Mouse (Mus musculus) kidney, embryonic 15.5 days (tissue): ENCODE measurements around the gene Rhov. TPM values are rescaled to one million over a fixed set of nuclear protein-coding genes. Genes with fewer than 3 reads are reported as not detected.
A peak's percentile ranks its signal among the peaks of the same experiment; 100 is the strongest.

Experiments used
- ATAC-seq: fragments of 200-750 bp; cut with Nextera tagmentation; replicated peaks from 2 replicates; pipeline ENCODE4 v1.8.0; 2017; ENCODE audit warnings: moderate TSS enrichment; ENCODE audit not compliant: low FRiP score
- H3K27ac ChIP-seq: fragments of 300-500 bp; sonication (generic); 2 replicates; pipeline ENCODE4 v1.5.1; 2015; ENCODE audit warnings: mild to moderate bottlenecking, inconsistent platforms
- H3K27me3 ChIP-seq: fragments of 300-500 bp; sonication (generic); 2 replicates; pipeline ENCODE4 v1.6.1; 2015; ENCODE audit warnings: inconsistent platforms
- H3K36me3 ChIP-seq: fragments of 300-500 bp; sonication (generic); 2 replicates; pipeline ENCODE4 v1.6.1; 2015; ENCODE audit warnings: inconsistent platforms
- H3K4me1 ChIP-seq: fragments of 300-500 bp; sonication (generic); 2 replicates; pipeline ENCODE4 v1.6.1; 2015; ENCODE audit warnings: inconsistent platforms
- H3K4me2 ChIP-seq: fragments of 300-500 bp; sonication (generic); 2 replicates; pipeline ENCODE4 v1.6.1; 2015; ENCODE audit warnings: moderate library complexity, mild to moderate bottlenecking, inconsistent platforms
- H3K4me3 ChIP-seq: fragments of 300-500 bp; sonication (generic); replicated peaks from 2 replicates; pipeline ENCODE4 v1.5.1; 2015; ENCODE audit warnings: mild to moderate bottlenecking, inconsistent platforms
- H3K9ac ChIP-seq: fragments of 300-500 bp; sonication (generic); 2 replicates; pipeline ENCODE4 v1.6.1; 2015; ENCODE audit warnings: mild to moderate bottlenecking, inconsistent platforms
- H3K9me3 ChIP-seq: fragments of 300-500 bp; sonication (generic); replicated peaks from 2 replicates; pipeline ENCODE4 v1.6.1; 2016; ENCODE audit warnings: inconsistent platforms
- WGBS: fragments of 180-500 bp; shearing (Covaris S2); methylation state at CpG from one replicate; pipeline ENCODE4 v1.1.7; 2015; ENCODE audit warnings: mixed read lengths; 5-methylcytosine and 5-hydroxymethylcytosine counted together
- polyA plus RNA-seq: library from polyadenylated mRNA; unstranded; fragments of >200 nt; fragmentation: Nextera tagmentation; extraction: Ambion mirVana; gene quantifications from 2 replicates; pipeline ENCODE4 v1.2.1, GENCODE M21; 2015

The Rhov gene
- polyA plus RNA-seq, 1 experiment from 2014 or later, result 1.1 TPM

DNA sequence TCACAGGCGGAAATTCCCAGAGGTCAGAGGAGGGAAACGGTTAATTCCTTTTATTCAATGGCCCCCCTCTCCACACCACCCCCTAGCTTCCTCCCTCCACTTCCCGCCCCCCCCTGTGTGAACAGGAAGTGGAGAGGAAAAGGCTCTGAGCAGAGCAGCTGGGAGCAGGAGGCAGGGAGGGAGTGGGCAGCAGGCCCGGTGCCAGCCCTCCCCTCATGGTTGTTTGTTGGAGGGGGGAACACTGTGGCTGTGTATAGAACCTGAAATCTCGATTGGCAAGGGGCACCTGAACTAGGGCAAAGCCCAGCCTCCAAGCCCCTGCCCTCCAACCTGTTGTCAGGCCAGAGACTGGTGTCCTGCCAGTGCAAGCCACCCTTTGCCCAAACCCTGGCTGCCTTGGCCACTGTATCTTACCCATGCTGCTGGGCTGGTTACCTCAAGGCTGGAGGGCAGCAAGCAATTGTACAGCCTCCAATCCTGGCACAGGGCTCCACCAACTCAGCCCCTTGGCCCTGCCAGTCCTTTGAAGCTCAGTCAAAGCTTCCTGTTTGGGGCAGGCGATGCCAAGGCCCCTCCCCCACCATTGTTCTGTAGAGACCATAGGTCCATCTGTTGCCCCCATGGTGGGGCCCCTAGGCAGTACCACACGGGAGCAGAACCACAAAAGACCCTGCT is 29.9 kb upstream of the Rhov start:
- peaks cover 36% of the 10 kb centered on the region for H3K36me3 ChIP-seq
- peak overlapping the region; percentile 52 for H3K4me2 ChIP-seq
- H3K9ac ChIP-seq, result no peak overlapping the region; the same call in 1 of the 2 replicates
- no peaks in the 10 kb centered on the region for H3K9me3 ChIP-seq
- H3K4me1 ChIP-seq, result peaks cover 37% of the 10 kb centered on the region
- no peaks in the 10 kb centered on the region for H3K27me3 ChIP-seq
- ATAC-seq, result 0 out of 2 replicates have a peak, but pooled peaks have one; percentile 5
- 49% methylated on average over 7 of the region's 7 CpGs for WGBS
- peak overlapping the region; percentile 63 for H3K27ac ChIP-seq
- H3K4me3 ChIP-seq, result peak overlapping the region; percentile 20; the same call in 1 of the 2 replicates

DNA sequence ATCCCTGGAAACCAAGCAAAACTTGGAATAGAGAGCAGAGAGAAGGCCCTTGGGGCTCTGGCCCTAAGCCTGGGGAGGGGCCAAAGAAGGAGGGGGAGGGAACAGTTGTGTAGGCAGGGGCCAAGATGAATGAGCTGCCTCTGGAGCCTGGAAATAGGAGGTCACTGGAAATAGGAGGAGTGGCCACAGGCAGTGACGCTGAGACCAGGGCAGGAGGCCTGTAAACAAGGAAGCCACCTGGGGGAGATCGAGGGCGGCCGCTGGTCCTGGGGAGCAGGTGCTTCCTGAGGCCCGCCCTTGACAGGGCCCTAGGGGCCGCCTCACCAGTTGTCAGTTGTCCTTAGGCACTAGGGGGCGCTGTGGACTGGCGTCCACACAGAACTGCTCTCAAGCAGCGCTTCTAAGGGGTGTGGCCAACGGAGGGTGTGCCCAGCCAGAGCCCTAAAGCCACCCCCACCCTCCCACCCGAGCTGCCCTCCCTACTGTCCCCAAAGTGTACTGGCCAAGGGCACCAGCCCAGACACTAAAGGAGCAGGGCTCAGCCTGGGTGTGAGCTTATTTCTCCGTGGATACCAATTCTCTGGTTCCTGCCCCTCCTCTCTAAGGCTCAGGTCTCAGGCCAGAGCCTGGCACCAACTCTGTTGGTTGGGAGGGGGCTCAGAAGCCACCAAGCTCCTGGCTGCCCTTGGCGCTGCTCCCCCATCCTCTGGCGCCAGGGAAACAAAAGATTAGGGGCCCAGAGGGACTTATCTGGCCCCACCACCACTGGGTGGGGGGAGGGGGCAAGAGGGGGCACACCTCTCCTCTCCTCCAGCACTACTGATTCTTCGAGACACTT is 29.1 kb upstream of the Rhov start:
- peak overlapping the region; percentile 20 for H3K4me3 ChIP-seq
- H3K36me3 ChIP-seq, result peaks cover 40% of the 10 kb centered on the region
- no peaks in the 10 kb centered on the region for H3K9me3 ChIP-seq
- peak overlapping the region; percentile 63 for H3K27ac ChIP-seq
- H3K4me2 ChIP-seq, result peak overlapping the region; percentile 52
- no peak overlapping the region; the same call in 1 of the 2 replicates for H3K9ac ChIP-seq
- peaks cover 36% of the 10 kb centered on the region for H3K4me1 ChIP-seq
- no peaks in the 10 kb centered on the region for H3K27me3 ChIP-seq
- peak; percentile 88 for ATAC-seq
- WGBS, result 5% methylated on average over 15 of the region's 15 CpGs

DNA sequence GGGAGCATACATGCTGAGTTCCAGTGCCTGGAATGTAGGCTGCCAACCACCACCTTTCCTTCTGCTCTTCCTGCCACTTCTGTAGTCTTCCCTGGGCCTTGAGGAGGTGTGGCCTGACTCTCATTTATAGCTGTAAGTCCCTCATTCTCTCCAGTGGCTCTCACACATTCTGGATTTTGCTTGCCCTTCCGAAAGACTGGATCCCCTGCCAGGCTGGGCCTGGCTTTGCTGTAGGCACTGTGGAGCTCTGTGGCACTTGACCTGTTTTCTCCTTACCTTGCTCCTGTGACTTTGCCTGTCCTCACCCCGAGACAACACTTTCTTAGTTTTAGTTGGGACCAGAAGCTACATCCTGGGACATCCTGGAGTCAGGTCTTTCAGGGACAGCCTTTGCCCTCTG is 27.8 kb upstream of the Rhov start:
- Histone ChIP-seq H3K4me3 (no peak overlapping the region), H3K9me3 (no peaks in the 10 kb centered on the region), H3K27ac (peak overlapping the region; percentile 63; the same call in 1 of the 2 replicates), H3K27me3 (no peaks in the 10 kb centered on the region), H3K9ac (no peak overlapping the region), H3K4me1 (peaks cover 27% of the 10 kb centered on the region), H3K4me2 (no peak overlapping the region), H3K36me3 (peaks cover 53% of the 10 kb centered on the region)
- ATAC-seq, result no peak
- WGBS, result 88% methylated on average over 2 of the region's 2 CpGs

DNA sequence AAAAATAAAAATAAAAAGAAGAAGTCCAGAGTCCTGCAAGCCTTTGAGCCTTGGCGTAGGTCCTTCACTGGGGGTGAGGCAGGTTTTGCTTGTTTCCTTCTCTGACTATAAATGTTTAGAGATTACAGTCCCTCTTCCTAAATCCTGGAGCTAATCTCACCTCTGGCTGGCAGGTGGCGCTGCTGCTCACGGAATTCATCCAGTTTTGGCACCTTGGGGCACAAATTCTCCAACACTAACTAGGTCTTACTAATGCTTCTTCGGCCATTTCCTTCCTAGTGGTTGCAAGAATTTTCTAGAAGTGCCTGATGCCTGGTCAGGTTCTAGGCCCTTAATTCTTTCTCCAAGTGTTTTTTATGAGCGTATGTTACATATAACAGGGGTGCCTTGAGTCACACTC is 27.3 kb upstream of the Rhov start:
- Histone ChIP-seq H3K27ac (0 out of 2 replicates have a peak overlapping the region, but pooled peaks have one; percentile 63), H3K4me1 (peaks cover 27% of the 10 kb centered on the region), H3K9ac (no peak overlapping the region), H3K9me3 (no peaks in the 10 kb centered on the region), H3K36me3 (peaks cover 58% of the 10 kb centered on the region), H3K4me3 (no peak overlapping the region), H3K27me3 (no peaks in the 10 kb centered on the region), H3K4me2 (no peak overlapping the region)
- WGBS, result 47% methylated on average over 5 of the region's 5 CpGs
- ATAC-seq, result no peak

DNA sequence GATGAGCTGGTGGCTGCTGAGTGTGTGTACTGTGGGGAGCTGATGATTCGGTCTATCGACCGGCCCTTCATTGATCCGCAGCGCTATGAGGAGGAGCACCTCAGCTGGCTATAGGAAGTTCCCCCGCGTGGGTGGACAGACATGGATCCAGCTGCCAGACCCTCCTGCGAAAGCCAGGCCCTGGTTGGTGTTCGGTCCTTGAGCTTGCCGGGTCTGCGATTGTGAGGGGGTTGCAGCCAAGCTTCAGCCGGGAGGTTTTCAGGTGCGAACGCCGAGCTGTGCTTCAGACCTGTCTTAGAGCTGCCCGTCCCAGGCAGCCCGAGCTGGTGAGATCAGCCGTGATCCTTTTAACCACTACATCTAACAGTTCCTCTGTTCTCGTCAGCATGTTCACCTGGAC is 26.4 kb upstream of the Rhov start:
- WGBS, result 95% methylated on average over 19 of the region's 19 CpGs
- no peak for ATAC-seq
- Histone ChIP-seq H3K27me3 (no peaks in the 10 kb centered on the region), H3K9me3 (no peaks in the 10 kb centered on the region), H3K4me3 (no peak overlapping the region), H3K9ac (no peak overlapping the region), H3K36me3 (peaks cover 66% of the 10 kb centered on the region), H3K4me2 (no peak overlapping the region), H3K27ac (no peak overlapping the region), H3K4me1 (peaks cover 27% of the 10 kb centered on the region)

DNA sequence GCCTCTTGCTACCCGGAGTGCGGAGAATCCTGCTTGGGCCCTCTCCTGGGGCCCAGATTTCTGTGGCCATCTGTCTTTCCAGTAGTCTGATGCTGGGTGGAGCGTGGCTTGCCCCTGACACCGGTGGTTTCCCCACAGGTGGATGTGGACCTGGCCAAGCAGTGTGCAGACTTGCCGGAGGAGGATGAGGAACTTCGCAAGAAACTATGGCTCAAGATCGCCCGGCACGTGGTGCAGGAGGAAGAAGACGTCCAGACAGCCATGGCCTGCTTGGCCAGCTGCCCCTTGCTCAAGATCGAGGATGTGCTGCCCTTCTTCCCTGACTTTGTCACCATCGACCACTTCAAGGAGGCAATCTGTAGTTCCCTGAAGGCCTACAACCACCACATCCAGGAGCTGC is 25.7 kb upstream of the Rhov start:
- Histone ChIP-seq H3K9me3 (no peaks in the 10 kb centered on the region), H3K9ac (no peak overlapping the region), H3K27me3 (no peaks in the 10 kb centered on the region), H3K4me3 (no peak overlapping the region), H3K36me3 (peaks cover 74% of the 10 kb centered on the region), H3K4me2 (no peak overlapping the region), H3K4me1 (peaks cover 27% of the 10 kb centered on the region), H3K27ac (no peak overlapping the region)
- WGBS, result 92% methylated on average over 12 of the region's 12 CpGs
- ATAC-seq, result no peak

DNA sequence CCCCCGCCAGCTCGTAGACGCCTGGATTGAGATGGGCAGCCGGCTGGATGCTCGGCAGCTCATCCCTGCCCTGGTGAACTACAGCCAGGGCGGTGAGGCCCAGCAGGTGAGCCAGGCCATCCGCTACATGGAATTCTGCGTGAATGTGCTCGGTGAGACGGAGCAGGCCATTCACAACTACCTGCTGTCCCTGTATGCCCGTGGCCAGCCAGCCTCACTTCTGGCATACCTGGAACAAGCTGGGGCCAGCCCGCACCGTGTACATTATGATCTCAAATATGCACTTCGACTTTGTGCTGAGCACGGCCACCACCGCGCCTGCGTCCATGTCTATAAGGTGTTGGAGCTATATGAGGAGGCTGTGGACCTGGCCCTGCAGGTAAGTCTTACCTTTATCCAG is 23.3 kb upstream of the Rhov start:
- H3K9ac ChIP-seq, result no peak overlapping the region
- no peaks in the 10 kb centered on the region for H3K27me3 ChIP-seq
- WGBS, result 93% methylated on average over 18 of the region's 18 CpGs
- H3K4me2 ChIP-seq, result no peak overlapping the region
- peaks cover 15% of the 10 kb centered on the region for H3K4me1 ChIP-seq
- H3K36me3 ChIP-seq, result peaks cover 88% of the 10 kb centered on the region
- H3K4me3 ChIP-seq, result no peak overlapping the region
- H3K9me3 ChIP-seq, result no peaks in the 10 kb centered on the region
- no peak for ATAC-seq
- H3K27ac ChIP-seq, result no peak overlapping the region

DNA sequence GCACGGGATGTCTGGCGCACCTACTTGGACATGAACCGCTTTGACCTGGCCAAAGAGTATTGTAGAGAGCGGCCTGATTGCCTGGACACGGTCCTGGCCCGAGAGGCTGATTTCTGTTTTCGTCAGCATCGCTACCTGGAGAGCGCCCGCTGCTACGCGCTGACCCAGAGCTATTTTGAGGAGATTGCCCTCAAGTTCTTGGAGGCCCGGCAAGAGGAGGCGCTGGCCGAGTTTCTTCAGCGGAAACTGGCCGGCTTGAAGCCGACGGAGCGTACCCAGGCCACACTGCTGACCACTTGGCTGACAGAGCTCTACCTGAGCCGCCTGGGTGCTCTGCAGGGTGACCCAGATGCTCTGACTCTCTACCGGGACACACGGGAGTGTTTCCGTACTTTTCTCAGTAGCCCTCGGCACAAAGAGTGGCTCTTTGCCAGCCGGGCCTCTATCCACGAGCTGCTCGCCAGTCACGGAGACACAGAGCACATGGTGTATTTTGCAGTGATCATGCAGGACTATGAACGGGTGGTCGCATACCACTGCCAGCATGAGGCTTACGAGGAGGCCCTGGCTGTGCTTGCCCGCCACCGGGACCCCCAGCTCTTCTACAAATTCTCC is 22.8 kb upstream of the Rhov start:
- peaks cover 15% of the 10 kb centered on the region for H3K4me1 ChIP-seq
- H3K9me3 ChIP-seq, result no peaks in the 10 kb centered on the region
- H3K4me3 ChIP-seq, result no peak overlapping the region
- no peak overlapping the region for H3K9ac ChIP-seq
- H3K27me3 ChIP-seq, result no peaks in the 10 kb centered on the region
- no peak for ATAC-seq
- H3K27ac ChIP-seq, result no peak overlapping the region
- H3K36me3 ChIP-seq, result peaks cover 83% of the 10 kb centered on the region
- 93% methylated on average over 34 of the region's 34 CpGs for WGBS
- H3K4me2 ChIP-seq, result no peak overlapping the region

DNA sequence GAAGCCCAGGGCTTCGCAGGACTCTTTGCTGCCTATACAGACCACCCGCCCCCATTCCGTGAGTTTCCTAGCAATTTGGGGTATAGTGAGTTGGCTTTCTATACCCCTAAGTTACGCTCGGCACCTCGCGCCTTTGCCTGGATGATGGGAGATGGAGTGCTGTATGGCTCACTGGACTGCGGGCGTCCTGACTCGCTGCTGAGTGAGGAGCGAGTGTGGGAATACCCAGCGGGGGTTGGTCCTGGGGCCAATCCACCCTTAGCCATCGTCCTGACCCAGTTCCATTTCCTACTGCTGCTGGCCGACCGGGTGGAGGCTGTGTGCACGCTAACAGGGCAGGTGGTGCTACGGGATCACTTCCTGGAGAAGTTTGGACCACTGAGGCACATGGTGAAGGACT is 22.2 kb upstream of the Rhov start:
- Histone ChIP-seq H3K4me3 (no peak overlapping the region), H3K27me3 (no peaks in the 10 kb centered on the region), H3K9me3 (no peaks in the 10 kb centered on the region), H3K4me2 (no peak overlapping the region), H3K36me3 (peaks cover 77% of the 10 kb centered on the region), H3K9ac (no peak overlapping the region), H3K4me1 (peaks cover 15% of the 10 kb centered on the region), H3K27ac (no peak overlapping the region)
- no peak for ATAC-seq
- WGBS, result 95% methylated on average over 17 of the region's 17 CpGs

DNA sequence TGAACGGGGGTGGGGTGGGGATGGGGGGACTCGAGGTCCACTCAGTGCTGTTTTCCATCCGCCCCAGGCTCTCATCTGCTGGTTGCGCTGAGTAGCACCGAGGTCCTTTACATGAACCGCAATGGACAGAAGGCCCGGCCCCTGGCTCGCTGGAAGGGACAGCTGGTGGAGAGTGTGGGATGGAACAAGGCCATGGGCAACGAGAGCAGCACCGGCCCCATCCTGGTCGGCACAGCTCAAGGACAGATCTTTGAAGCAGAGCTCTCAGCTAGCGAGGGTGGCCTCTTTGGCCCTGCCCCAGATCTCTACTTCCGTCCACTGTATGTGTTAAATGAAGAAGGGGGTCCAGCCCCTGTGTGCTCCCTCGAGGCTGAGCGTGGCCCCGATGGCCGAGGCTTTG is 21.8 kb upstream of the Rhov start:
- peaks cover 19% of the 10 kb centered on the region for H3K4me1 ChIP-seq
- H3K9ac ChIP-seq, result no peak overlapping the region
- no peaks in the 10 kb centered on the region for H3K27me3 ChIP-seq
- H3K27ac ChIP-seq, result no peak overlapping the region
- WGBS, result 93% methylated on average over 17 of the region's 17 CpGs
- no peak for ATAC-seq
- H3K9me3 ChIP-seq, result no peaks in the 10 kb centered on the region
- H3K36me3 ChIP-seq, result peaks cover 73% of the 10 kb centered on the region
- H3K4me3 ChIP-seq, result no peak overlapping the region
- no peak overlapping the region for H3K4me2 ChIP-seq

DNA sequence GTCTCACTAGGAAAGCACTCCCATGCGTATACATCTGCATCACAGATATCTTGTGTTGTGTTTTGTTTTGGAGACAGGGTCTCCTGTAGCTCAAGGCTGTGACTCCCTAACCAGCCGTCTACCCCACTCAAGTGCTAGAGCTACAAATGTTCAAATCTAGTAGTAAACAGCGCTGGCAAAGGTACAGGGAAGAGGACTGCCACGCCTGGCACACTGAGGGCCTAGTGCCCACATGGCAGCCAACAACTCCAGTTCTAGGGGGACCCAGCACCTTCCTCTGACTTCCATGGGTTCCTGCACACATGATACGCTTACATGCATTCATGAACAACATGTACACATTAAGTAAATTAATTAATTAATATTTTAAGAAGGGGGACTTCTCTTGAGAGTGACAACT is 21.2 kb upstream of the Rhov start:
- H3K36me3 ChIP-seq, result peaks cover 67% of the 10 kb centered on the region
- no peak overlapping the region for H3K9ac ChIP-seq
- H3K27me3 ChIP-seq, result no peaks in the 10 kb centered on the region
- H3K9me3 ChIP-seq, result no peaks in the 10 kb centered on the region
- 93% methylated on average over 5 of the region's 5 CpGs for WGBS
- no peak overlapping the region for H3K27ac ChIP-seq
- no peak overlapping the region for H3K4me3 ChIP-seq
- peaks cover 22% of the 10 kb centered on the region for H3K4me1 ChIP-seq
- no peak overlapping the region for H3K4me2 ChIP-seq
- no peak for ATAC-seq

DNA sequence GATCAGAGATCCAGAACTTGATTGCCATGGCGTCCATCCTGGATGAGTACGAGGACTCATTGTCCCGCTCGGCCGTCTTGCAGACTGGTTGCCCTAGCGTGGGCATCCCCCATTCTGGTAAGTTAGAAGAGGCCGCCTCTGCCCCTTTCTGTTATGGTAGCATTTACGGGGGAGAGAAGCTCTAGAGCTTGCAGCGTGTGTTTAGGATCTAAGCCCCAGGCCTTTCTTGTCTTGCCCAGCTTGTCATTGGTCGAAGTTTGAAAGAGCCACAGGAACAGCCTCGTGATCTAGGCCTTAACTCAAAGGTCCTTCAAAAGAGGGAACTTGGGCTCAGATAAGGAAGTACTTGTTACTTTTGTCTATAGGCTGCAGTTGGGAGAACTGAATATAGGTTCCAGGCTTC is 17.9 kb upstream of the Rhov start:
- Histone ChIP-seq H3K4me1 (peaks cover 19% of the 10 kb centered on the region), H3K27ac (peak overlapping the region; percentile 58), H3K36me3 (peaks cover 41% of the 10 kb centered on the region), H3K4me3 (peak overlapping the region; percentile 85), H3K4me2 (peak overlapping the region; percentile 93), H3K9me3 (no peaks in the 10 kb centered on the region), H3K27me3 (no peaks in the 10 kb centered on the region), H3K9ac (peak overlapping the region; percentile 91)
- WGBS, result 1% methylated on average over 11 of the region's 11 CpGs
- peak; percentile 7; the same call in 1 of the 2 replicates for ATAC-seq
